8 mouse cellular contexts compared by ENCODE assay signal in the genomic region with DNA sequence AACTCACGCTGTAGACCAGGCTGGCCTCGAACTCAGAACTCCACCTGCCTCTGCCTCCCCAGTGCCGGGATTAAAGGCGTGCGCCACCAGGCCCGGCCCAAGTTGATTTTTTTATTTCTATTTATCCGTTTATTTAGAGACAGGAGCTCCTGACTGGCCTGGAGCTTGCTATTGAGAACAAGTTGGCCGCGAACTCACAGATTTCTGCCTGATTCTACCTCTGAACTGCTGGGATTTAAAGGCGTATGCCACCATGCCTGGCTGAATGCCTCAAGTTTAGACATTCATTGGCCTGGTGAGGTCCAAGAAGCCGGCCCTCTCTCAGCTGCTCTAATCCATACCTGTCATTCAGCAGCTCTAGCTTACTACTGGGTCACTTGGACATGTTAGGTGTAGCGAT. TPM values are rescaled to one million over a fixed set of nuclear protein-coding genes. Genes with fewer than 3 reads are reported as not detected.
DNase-seq lines count a peak whose midpoint lies in the region; ATAC-seq and TF ChIP-seq lines count a peak whose summit lies in the region.

No protein-coding gene starts in this region.

- no peak for TF ChIP-seq POLR2A in kidney, adult 2 months (IDR thresholded peaks at IDR 0.05; ENCODE audit: low read depth, low read length)

- peak overlapping the region; percentile 31 for H3ac ChIP-seq in C2C12 (ENCODE audit: control insufficient read depth, insufficient read length, low read depth)

- WGBS in heart, embryonic 12.5 days = 68% methylated on average over 12 of the region's 12 CpGs
- WGBS in forebrain, embryonic 11.5 days = 74% methylated on average over 12 of the region's 12 CpGs
- 72% methylated on average over 12 of the region's 12 CpGs for WGBS in limb, embryonic 15.5 days
- 63% methylated on average over 12 of the region's 12 CpGs for WGBS in kidney, adult 2 months

- H3K4me3 ChIP-seq in heart, embryonic 12.5 days = peak overlapping the region; percentile 53
- H3K4me3 ChIP-seq in C2C12 (ENCODE audit: insufficient read depth, poor library complexity, severe bottlenecking) = no peak overlapping the region
- no peak overlapping the region; the same call in 1 of the 2 replicates for H3K4me3 ChIP-seq in forebrain, embryonic 11.5 days (ENCODE audit: low read depth, low read length)
- peak overlapping the region; percentile 55 for H3K4me3 ChIP-seq in limb, embryonic 15.5 days
- no peak overlapping the region for H3K4me3 ChIP-seq in kidney, adult 2 months (ENCODE audit: insufficient read depth, low read depth, low read length)

- no peaks in the 10 kb centered on the region for H3K9me3 ChIP-seq in heart, embryonic 12.5 days (replicated peaks)
- H3K9me3 ChIP-seq in forebrain, embryonic 11.5 days (ENCODE audit: control insufficient read depth, low read length) = no peaks in the 10 kb centered on the region
- no peaks in the 10 kb centered on the region for H3K9me3 ChIP-seq in limb, embryonic 15.5 days

- H3K79me2 ChIP-seq in C2C12 (ENCODE audit: control insufficient read depth, insufficient read depth) = peaks cover 46% of the 10 kb centered on the region

- H3K27ac ChIP-seq in heart, embryonic 12.5 days (ENCODE audit: poor library complexity, severe bottlenecking) = peak overlapping the region; percentile 95
- H3K27ac ChIP-seq in forebrain, embryonic 11.5 days (ENCODE audit: low read depth, low read length) = peak overlapping the region; percentile 90; the same call in 1 of the 2 replicates
- H3K27ac ChIP-seq in limb, embryonic 15.5 days = peak overlapping the region; percentile 99
- no peak overlapping the region for H3K27ac ChIP-seq in kidney, adult 2 months (ENCODE audit: insufficient read depth, low read depth, low read length)

- H3K79me3 ChIP-seq in C2C12 (ENCODE audit: low read depth) = peaks cover 28% of the 10 kb centered on the region

- no peak for DNase-seq in heart, postnatal 4 days
- no peak for DNase-seq in forebrain, embryonic 11.5 days (ENCODE audit: low spot score)
- no peak for DNase-seq in left cerebral cortex, adult 9 months (ENCODE audit: low spot score in 2 of 2)
- no peak for DNase-seq in thymus, adult 18-20 months
- no peak for DNase-seq in kidney, adult 2 months

- H3K36me3 ChIP-seq in heart, embryonic 12.5 days = peaks cover 23% of the 10 kb centered on the region
- peaks cover 32% of the 10 kb centered on the region for H3K36me3 ChIP-seq in C2C12 (ENCODE audit: control insufficient read depth, insufficient read depth)
- H3K36me3 ChIP-seq in forebrain, embryonic 11.5 days (ENCODE audit: control insufficient read depth, insufficient read depth, low read length) = peaks cover 4% of the 10 kb centered on the region; the same call in 1 of the 2 replicates
- peaks cover 20% of the 10 kb centered on the region for H3K36me3 ChIP-seq in limb, embryonic 15.5 days
- H3K36me3 ChIP-seq in kidney, adult 2 months (ENCODE audit: control insufficient read depth, insufficient read depth, low read length) = no peaks in the 10 kb centered on the region

- H3K27me3 ChIP-seq in heart, embryonic 12.5 days (replicated peaks) = no peaks in the 10 kb centered on the region
- H3K27me3 ChIP-seq in C2C12 (ENCODE audit: control insufficient read depth, insufficient read depth, insufficient read length) = no peaks in the 10 kb centered on the region
- no peaks in the 10 kb centered on the region for H3K27me3 ChIP-seq in forebrain, embryonic 11.5 days (ENCODE audit: control insufficient read depth, insufficient read depth, low read length)
- H3K27me3 ChIP-seq in limb, embryonic 15.5 days = no peaks in the 10 kb centered on the region
- H3K27me3 ChIP-seq in kidney, adult 2 months (replicated peaks; ENCODE audit: control insufficient read depth, insufficient read depth, low read length) = no peaks in the 10 kb centered on the region

- H3K9ac ChIP-seq in heart, embryonic 12.5 days = 0 out of 2 replicates have a peak overlapping the region, but pooled peaks have one; percentile 42
- H3K9ac ChIP-seq in forebrain, embryonic 11.5 days (ENCODE audit: low read length) = no peak overlapping the region
- H3K9ac ChIP-seq in limb, embryonic 15.5 days = 0 out of 2 replicates have a peak overlapping the region, but pooled peaks have one; percentile 55

- H3K4me1 ChIP-seq in heart, embryonic 12.5 days (replicated peaks) = peaks cover 45% of the 10 kb centered on the region
- H3K4me1 ChIP-seq in forebrain, embryonic 11.5 days (replicated peaks; ENCODE audit: control insufficient read depth, insufficient read depth, low read length) = peaks cover 35% of the 10 kb centered on the region
- H3K4me1 ChIP-seq in limb, embryonic 15.5 days = peaks cover 56% of the 10 kb centered on the region
- peaks cover 11% of the 10 kb centered on the region; the same call in 1 of the 2 replicates for H3K4me1 ChIP-seq in kidney, adult 2 months (ENCODE audit: control insufficient read depth, insufficient read depth, low read length)

- no peak for ATAC-seq in heart, embryonic 12.5 days (ENCODE audit: insufficient number of reproducible peaks, low FRiP score)
- no peak for ATAC-seq in forebrain, embryonic 11.5 days (replicated peaks; ENCODE audit: low FRiP score)
- no peak for ATAC-seq in limb, embryonic 15.5 days (ENCODE audit: insufficient number of reproducible peaks, low FRiP score, low TSS enrichment, low read depth)

- TF ChIP-seq CTCF in C2C12 (IDR thresholded peaks at IDR 0.05; ENCODE audit: control insufficient read depth, insufficient read depth, insufficient read length) = no peak
- TF ChIP-seq CTCF in kidney, adult 2 months (conservative IDR thresholded peaks at IDR 0.05; ENCODE audit: insufficient read depth, insufficient read length, low read depth, low read length) = no peak

- H3K4me2 ChIP-seq in heart, embryonic 12.5 days = peak overlapping the region; percentile 92
- peak overlapping the region; percentile 85; the same call in 1 of the 2 replicates for H3K4me2 ChIP-seq in forebrain, embryonic 11.5 days (ENCODE audit: low read depth, low read length, severe bottlenecking)
- H3K4me2 ChIP-seq in limb, embryonic 15.5 days = peak overlapping the region; percentile 92

TF ChIP-seq in C2C12, 6 proteins besides CTCF, POLR2A, EP300 and RAD21:
- no peak for TF ChIP-seq FOSL1 (IDR thresholded peaks at IDR 0.05; ENCODE audit: insufficient read depth, low read length, poor library complexity, severe bottlenecking)
- no peak for TF ChIP-seq MAX (IDR thresholded peaks at IDR 0.05)
- TF ChIP-seq CEBPB (IDR thresholded peaks at IDR 0.05; ENCODE audit: low read depth) = no peak

RNA-seq across cellular contexts. Expression of a gene that starts 0.9 kb away (rescaled TPM):
- polyA plus RNA-seq in heart, embryonic 12.5 days (2016; fragmentation: Nextera tagmentation; extraction: Ambion mirVana) = 37.4 and 41.9 TPM in 2 replicates
- 100 to 1,000 TPM; 131 to 140 TPM for total RNA-seq in heart, postnatal 4 days (2021)
- polyA plus RNA-seq in C2C12 (2012; fragmentation: generic; extraction: Trizol) = 159 TPM
- polyA plus RNA-seq in forebrain, embryonic 11.5 days (2014; fragmentation: Nextera tagmentation; extraction: Ambion mirVana) = 53.2 and 55.4 TPM in 2 replicates
- 56.8 and 59.7 TPM in 2 replicates for polyA plus RNA-seq in limb, embryonic 15.5 days (2015; fragmentation: Nextera tagmentation; extraction: Ambion mirVana)
- polyA plus RNA-seq in kidney, adult 2 months (2012; rRNA removed) = 45.6 and 49.1 TPM in 2 replicates

RNA-seq across cellular contexts. Expression of a gene that starts 1.4 kb away (rescaled TPM):
- 55.5 and 58.9 TPM in 2 replicates for polyA plus RNA-seq in heart, embryonic 12.5 days (2016; fragmentation: Nextera tagmentation; extraction: Ambion mirVana)
- total RNA-seq in heart, postnatal 4 days (2021) = 10 to 100 TPM; 18.5 to 23.4 TPM
- 48.3 TPM for polyA plus RNA-seq in C2C12 (2012; fragmentation: generic; extraction: Trizol)
- 20.4 and 24.1 TPM in 2 replicates for polyA plus RNA-seq in forebrain, embryonic 11.5 days (2014; fragmentation: Nextera tagmentation; extraction: Ambion mirVana)
- polyA plus RNA-seq in limb, embryonic 15.5 days (2015; fragmentation: Nextera tagmentation; extraction: Ambion mirVana) = 64.4 and 127 TPM in 2 replicates
- polyA plus RNA-seq in kidney, adult 2 months (2012; rRNA removed) = 66.7 and 68.4 TPM in 2 replicates

RNA-seq across cellular contexts. Expression of a gene that starts 13.2 kb away (rescaled TPM):
- polyA plus RNA-seq in heart, embryonic 12.5 days (2016; fragmentation: Nextera tagmentation; extraction: Ambion mirVana) = 438 and 454 TPM in 2 replicates
- total RNA-seq in heart, postnatal 4 days (2021) = 100 to 1,000 TPM; 480 to 520 TPM
- polyA plus RNA-seq in C2C12 (2012; fragmentation: generic; extraction: Trizol) = 288 TPM
- 219 and 265 TPM in 2 replicates for polyA plus RNA-seq in forebrain, embryonic 11.5 days (2014; fragmentation: Nextera tagmentation; extraction: Ambion mirVana)
- 301 and 304 TPM in 2 replicates for polyA plus RNA-seq in limb, embryonic 15.5 days (2015; fragmentation: Nextera tagmentation; extraction: Ambion mirVana)
- 1,001 and 1,041 TPM in 2 replicates for polyA plus RNA-seq in kidney, adult 2 months (2012; rRNA removed)

RNA-seq across cellular contexts. Expression of a gene that starts 30.1 kb away (rescaled TPM):
- polyA plus RNA-seq in heart, embryonic 12.5 days (2016; fragmentation: Nextera tagmentation; extraction: Ambion mirVana) = 577 and 591 TPM in 2 replicates
- total RNA-seq in heart, postnatal 4 days (2021) = 1,000 to 10,000 TPM in 1 of 2 experiments, 100 to 1,000 TPM in 1; 949 to 1,003 TPM
- 5,397 TPM for polyA plus RNA-seq in C2C12 (2012; fragmentation: generic; extraction: Trizol)
- 858 and 895 TPM in 2 replicates for polyA plus RNA-seq in forebrain, embryonic 11.5 days (2014; fragmentation: Nextera tagmentation; extraction: Ambion mirVana)
- polyA plus RNA-seq in limb, embryonic 15.5 days (2015; fragmentation: Nextera tagmentation; extraction: Ambion mirVana) = 842 and 925 TPM in 2 replicates
- 1,371 and 1,777 TPM in 2 replicates for polyA plus RNA-seq in kidney, adult 2 months (2012; rRNA removed)

RNA-seq across cellular contexts. Expression of a gene that starts 33.6 kb away (rescaled TPM):
- polyA plus RNA-seq in heart, embryonic 12.5 days (2016; fragmentation: Nextera tagmentation; extraction: Ambion mirVana) = 0.89 and 1.4 TPM in 2 replicates
- 1 to 10 TPM; 6.0 to 6.2 TPM for total RNA-seq in heart, postnatal 4 days (2021)
- polyA plus RNA-seq in C2C12 (2012; fragmentation: generic; extraction: Trizol) = 0.20 TPM
- 75.5 and 77.7 TPM in 2 replicates for polyA plus RNA-seq in forebrain, embryonic 11.5 days (2014; fragmentation: Nextera tagmentation; extraction: Ambion mirVana)
- polyA plus RNA-seq in limb, embryonic 15.5 days (2015; fragmentation: Nextera tagmentation; extraction: Ambion mirVana) = 1.5 TPM in 2 replicates
- 0.74 and 0.95 TPM in 2 replicates for polyA plus RNA-seq in kidney, adult 2 months (2012; rRNA removed)

Comparison
In these comparisons a context has a peak if more than half of its experiments do, and no peak if none do; other contexts are left out.
1. H3K4me3 ChIP-seq: peak in heart, embryonic 12.5 days (single experiment) and limb, embryonic 15.5 days (single experiment); none in C2C12 (single experiment), forebrain, embryonic 11.5 days (single experiment) and kidney, adult 2 months (single experiment).
2. Peak in every context shown above with its lines, with median percentiles within 50 percentile points of each other: H3K4me2 ChIP-seq.